Mouse (Mus musculus) CH12.LX (cell line): ENCODE data around the gene Carhsp1. TPM values are rescaled to one million over a fixed set of nuclear protein-coding genes. Genes with fewer than 3 reads are reported as not detected.

Experiments used
- DNase-seq: peaks from one replicate; pipeline ENCODE4 v3.0.0-alpha.2; 2013; ENCODE audit errors: extremely low read depth
- H3K27ac ChIP-seq: 2 replicates; pipeline ENCODE4 v1.5.1; 2012; ENCODE audit warnings: low read depth, mild to moderate bottlenecking, control low read depth, moderate library complexity; ENCODE audit not compliant: insufficient read depth
- H3K27me3 ChIP-seq: replicated peaks from 2 replicates; pipeline ENCODE3; 2012; ENCODE audit warnings: inconsistent platforms
- H3K36me3 ChIP-seq, 2 experiments: replicated peaks in 1 of 2; 2 replicates each; pipeline versions ENCODE3 to v1.6.1; 2012; ENCODE audit warnings: inconsistent platforms in 1 of 2, low read length in 1 of 2, mild to moderate bottlenecking in 1 of 2, mixed read lengths in 1 of 2, moderate library complexity in 1 of 2; ENCODE audit not compliant: control insufficient read depth in 1 of 2, insufficient read depth in 1 of 2
- H3K4me1 ChIP-seq, 2 experiments: 2 replicates each; pipeline ENCODE4 v1.6.1; 2012; ENCODE audit warnings: inconsistent platforms in 1 of 2, moderate library complexity in 1 of 2; ENCODE audit not compliant: insufficient read depth in 2 of 2, control insufficient read depth in 1 of 2
- H3K4me2 ChIP-seq: 2 replicates; pipeline ENCODE4 v1.6.1; 2012; ENCODE audit warnings: low read depth, mild to moderate bottlenecking, control low read depth; ENCODE audit not compliant: poor library complexity, insufficient read depth, severe bottlenecking
- H3K4me3 ChIP-seq, 3 experiments: fragments of 150-350 bp in 1 of 3; sonication (generic) in 1 of 3; replicated peaks in 1 of 3; 2 replicates each; pipeline versions ENCODE3 to v1.5.1; 2011 to 2012; ENCODE audit warnings: low read depth in 2 of 3, low read length in 2 of 3, mild to moderate bottlenecking in 2 of 3, moderate library complexity in 2 of 3, control low read depth in 1 of 3, improper control_type of control experiment in 1 of 3, inconsistent platforms in 1 of 3, mixed read lengths in 1 of 3; ENCODE audit not compliant: poor library complexity in 1 of 3
- H3K79me2 ChIP-seq: replicated peaks from 2 replicates; pipeline ENCODE4 v1.6.1; 2012; ENCODE audit warnings: mild to moderate bottlenecking, moderate library complexity; ENCODE audit not compliant: control insufficient read depth, poor library complexity, insufficient read depth, severe bottlenecking; ENCODE audit errors: extremely low read depth
- H3K9ac ChIP-seq: 2 replicates; pipeline ENCODE4 v1.6.1; 2012; ENCODE audit warnings: low read depth, mild to moderate bottlenecking, control low read depth, moderate library complexity; ENCODE audit not compliant: insufficient read depth
- H3K9me3 ChIP-seq: replicated peaks from 2 replicates; pipeline ENCODE3; 2012; ENCODE audit warnings: low read length, inconsistent platforms, mixed read lengths
- BHLHE40 ChIP-seq: IDR thresholded peaks from 2 replicates; pipeline ENCODE4 v1.6.1; 2011; ENCODE audit warnings: mild to moderate bottlenecking, low read depth, low read length, improper control_type of control experiment
- CHD2 ChIP-seq: IDR thresholded peaks from 2 replicates; pipeline ENCODE4 v1.6.1; 2011; ENCODE audit warnings: low read length, improper control_type of control experiment
- CTCF ChIP-seq, 2 experiments: IDR thresholded peaks in 1 of 2; conservative IDR thresholded peaks in 1 of 2; 2 replicates each; pipeline ENCODE4 v1.5.1; 2011 to 2012; ENCODE audit warnings: low read depth in 2 of 2, low read length in 2 of 2, improper control_type of control experiment in 1 of 2, inconsistent platforms in 1 of 2, mild to moderate bottlenecking in 1 of 2, moderate library complexity in 1 of 2
- E2F4 ChIP-seq: IDR thresholded peaks from 2 replicates; pipeline ENCODE4 v1.6.1; 2011; ENCODE audit warnings: low read depth, low read length, improper control_type of control experiment; ENCODE audit not compliant: insufficient replicate concordance
- GABPA ChIP-seq: IDR thresholded peaks from 2 replicates; pipeline ENCODE4 v1.6.1; 2012; ENCODE audit warnings: low read depth, low read length, improper control_type of control experiment, inconsistent platforms; ENCODE audit not compliant: insufficient replicate concordance
- HCFC1 ChIP-seq: IDR thresholded peaks from 2 replicates; pipeline ENCODE4 v1.6.1; 2012; ENCODE audit warnings: low read depth, mild to moderate bottlenecking, inconsistent platforms, low read length, improper control_type of control experiment
- IRF4 ChIP-seq: IDR thresholded peaks from 2 replicates; pipeline ENCODE4 v1.6.1; 2014; ENCODE audit warnings: low read depth, mild to moderate bottlenecking, inconsistent platforms, low read length, improper control_type of control experiment
- JUN ChIP-seq: IDR thresholded peaks from 2 replicates; pipeline ENCODE4 v1.6.1; 2011; ENCODE audit warnings: low read depth, mild to moderate bottlenecking, low read length, improper control_type of control experiment, moderate library complexity; ENCODE audit not compliant: insufficient read depth
- JUND ChIP-seq: conservative IDR thresholded peaks from 2 replicates; pipeline ENCODE4 v1.6.1; 2011; ENCODE audit warnings: low read depth, low read length, improper control_type of control experiment
- KAT2A ChIP-seq: IDR thresholded peaks from 2 replicates; pipeline ENCODE4 v1.6.1; 2012; ENCODE audit warnings: low read length, improper control_type of control experiment, inconsistent platforms; ENCODE audit not compliant: insufficient replicate concordance
- MAZ ChIP-seq: IDR thresholded peaks from 2 replicates; pipeline ENCODE4 v1.6.1; 2012; ENCODE audit warnings: low read depth, mild to moderate bottlenecking, inconsistent platforms, low read length, improper control_type of control experiment, moderate library complexity
- MEF2A ChIP-seq: IDR thresholded peaks from 2 replicates; pipeline ENCODE4 v1.6.1; 2014; ENCODE audit warnings: low read depth, mild to moderate bottlenecking, inconsistent platforms, low read length, improper control_type of control experiment, borderline replicate concordance
- MYC ChIP-seq: IDR thresholded peaks from 2 replicates; pipeline ENCODE4 v1.6.1; 2011; ENCODE audit warnings: low read depth, mild to moderate bottlenecking, improper control_type of control experiment, low read length
- NELFE ChIP-seq: IDR thresholded peaks from 2 replicates; pipeline ENCODE4 v1.6.1; 2011; ENCODE audit warnings: low read depth, low read length, improper control_type of control experiment
- NRF1 ChIP-seq: IDR thresholded peaks from 2 replicates; pipeline ENCODE4 v1.6.1; 2014; ENCODE audit warnings: low read depth, mild to moderate bottlenecking, inconsistent platforms, low read length, improper control_type of control experiment, moderate library complexity
- SIN3A ChIP-seq: IDR thresholded peaks from 2 replicates; pipeline ENCODE4 v1.6.1; 2012; ENCODE audit warnings: low read length, improper control_type of control experiment, inconsistent platforms
- TBP ChIP-seq: conservative IDR thresholded peaks from 2 replicates; pipeline ENCODE4 v1.6.1; 2011; ENCODE audit warnings: low read depth, low read length, improper control_type of control experiment
- TCF12 ChIP-seq: IDR thresholded peaks from 2 replicates; pipeline ENCODE4 v1.6.1; 2014; ENCODE audit warnings: low read depth, mild to moderate bottlenecking, inconsistent platforms, low read length, improper control_type of control experiment
- UBTF ChIP-seq: IDR thresholded peaks from 2 replicates; pipeline ENCODE4 v1.6.1; 2012; ENCODE audit warnings: low read depth, mild to moderate bottlenecking, inconsistent platforms, low read length, improper control_type of control experiment, moderate library complexity
- USF1 ChIP-seq: IDR thresholded peaks from 2 replicates; pipeline ENCODE4 v1.6.1; 2014; ENCODE audit warnings: low read depth, mild to moderate bottlenecking, inconsistent platforms, low read length, improper control_type of control experiment
- USF2 ChIP-seq: conservative IDR thresholded peaks from 2 replicates; pipeline ENCODE4 v1.6.1; 2011; ENCODE audit warnings: low read depth, low read length, improper control_type of control experiment
- ZNF384 ChIP-seq: IDR thresholded peaks from 2 replicates; pipeline ENCODE4 v1.6.1; 2012; ENCODE audit warnings: low read depth, low read length, improper control_type of control experiment, inconsistent platforms
- dilution Hi-C: fragments of 300-500 bp; cut with MboI; formaldehyde crosslinking; loops from 2 replicates; pipeline ENCODE4 v1.14.3; 2020; ENCODE audit warnings: low sequenced_read_pairs; ENCODE audit not compliant: extremely low pct_unique_long_range_greater_than_20kb, extremely low pct_ligation_motif_present
- in situ Hi-C: fragments of 300-500 bp; cut with MboI; formaldehyde crosslinking; loops from 3 replicates; pipeline ENCODE4 v1.14.3; 2019; ENCODE audit warnings: low sequenced_read_pairs, low pct_ligation_motif_present, low pct_unique_long_range_greater_than_20kb, mixed read lengths
- polyA plus RNA-seq: library from polyadenylated mRNA; unstranded; fragments of >175 nt; gene quantifications from 2 replicates; pipeline ENCODE4 v1.2.1, GENCODE M21; 2012; ENCODE audit warnings: low read depth; ENCODE audit not compliant: insufficient read length
- total RNA-seq, 2 experiments: library from RNA; depleted of rRNA; stranded (reverse); fragments of 300-350 nt in 1 of 2; fragments of >200 nt in 1 of 2; gene quantifications; 2 replicates each; pipeline ENCODE4 v1.2.3; 2012 to 2014

Carhsp1 gene
- total and polyA plus RNA-seq, 3 experiments = 26.0 to 29.7 (median 26.2) TPM

DNA sequence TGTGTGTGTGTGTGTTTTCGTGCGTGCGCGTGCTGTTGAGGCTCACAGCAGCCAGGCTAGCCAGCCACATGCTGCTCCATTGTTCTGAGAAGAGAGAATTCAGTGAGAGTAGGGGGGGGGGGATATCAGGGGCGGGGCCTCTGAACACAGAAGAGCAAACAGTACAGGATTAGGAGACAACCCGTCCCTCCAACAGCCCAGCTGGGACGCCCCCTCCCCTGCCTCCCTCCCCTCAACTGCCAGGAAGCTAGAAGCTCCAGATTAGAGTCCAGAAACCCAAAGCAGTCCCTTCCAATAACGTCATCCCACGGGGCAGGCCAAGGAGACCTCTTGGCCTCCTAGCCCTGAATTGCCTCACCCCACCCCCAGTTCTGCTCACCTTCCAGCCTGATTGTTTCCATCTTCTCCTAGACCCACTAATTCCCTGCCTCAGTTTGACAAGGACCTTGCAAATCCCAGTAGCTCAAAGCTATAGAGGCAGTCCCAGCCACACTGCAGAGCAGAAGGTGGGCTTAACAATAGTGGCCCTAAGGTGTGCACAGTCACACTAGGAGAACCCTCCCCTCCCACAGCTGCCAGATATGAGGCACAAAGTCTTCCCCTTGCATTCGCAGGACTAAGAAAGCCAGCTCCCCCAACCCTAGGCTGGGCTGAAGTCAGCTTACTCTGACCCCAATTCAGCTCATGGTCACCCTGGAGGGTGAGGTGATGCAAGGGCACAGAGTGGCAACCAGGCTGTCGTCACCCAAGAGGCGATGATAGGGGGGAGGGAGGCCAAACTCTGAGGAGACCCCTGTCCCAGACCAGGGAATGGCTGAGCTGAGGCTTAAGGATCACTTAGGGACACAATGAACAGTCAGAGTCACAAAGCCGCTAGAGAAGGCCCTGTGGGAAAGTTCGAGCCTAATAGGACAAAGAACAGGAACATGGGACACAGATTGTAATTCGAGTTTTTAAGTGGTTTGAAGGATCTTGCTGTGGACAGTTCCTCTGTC is 1.6 kb downstream of the Carhsp1 start:
- peak overlapping the region; percentile 67 for H3K9ac ChIP-seq
- dilution Hi-C loops = no loop called here
- H3K79me2 ChIP-seq = no peaks in the 10 kb centered on the region
- TF ChIP-seq E2F4 = no peak
- no peak for TF ChIP-seq BHLHE40
- no peak for TF ChIP-seq USF2
- TF ChIP-seq NELFE = no peak
- TF ChIP-seq CTCF (conservative IDR thresholded peaks at IDR 0.05 in 1 of 2, IDR thresholded peaks at IDR 0.05 in 1 of 2; ENCODE audit: low read depth in 2 of 2, low read length in 2 of 2) = no peak
- TF ChIP-seq TCF12 = no peak
- peak overlapping the region; percentile 60 to 66 (median 64) for H3K4me3 ChIP-seq
- no peak overlapping the region for H3K27ac ChIP-seq
- H3K9me3 ChIP-seq = no peaks in the 10 kb centered on the region
- H3K36me3 ChIP-seq = peaks cover 4 to 37% of the 10 kb centered on the region in 2 experiments
- in situ Hi-C loops = loop anchor here (5.0 kb wide), 1 partner anchor 258 kb away; no protein-coding TSS in a partner anchor
- H3K4me1 ChIP-seq = peaks cover 32 to 81% of the 10 kb centered on the region in 2 experiments
- no peak for DNase-seq
- peaks cover 15% of the 10 kb centered on the region for H3K27me3 ChIP-seq
- peak overlapping the region; percentile 85 for H3K4me2 ChIP-seq

DNA sequence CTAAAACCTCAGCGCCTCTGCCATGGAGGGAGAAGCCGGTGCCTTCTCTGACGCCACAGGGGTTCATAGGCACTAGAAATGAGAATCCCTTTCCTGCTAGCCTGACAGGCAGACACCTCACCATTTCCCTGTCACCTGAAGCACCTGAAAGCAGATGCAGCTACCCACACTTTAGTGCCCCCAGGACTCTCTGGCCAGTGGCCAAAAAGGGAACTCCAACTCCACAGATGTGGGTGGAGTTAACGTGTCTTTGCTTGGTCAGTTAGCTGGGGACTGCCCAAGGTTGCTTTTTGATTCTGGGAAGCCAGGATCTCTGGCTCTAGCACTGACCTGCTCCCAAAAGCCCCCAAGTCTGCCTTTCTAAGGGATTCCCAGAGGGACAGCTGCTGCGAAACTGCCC is 2.5 kb downstream of the Carhsp1 start:
- TF ChIP-seq UBTF (no peak), BHLHE40 (no peak), MEF2A (no peak), HCFC1 (no peak), NRF1 (no peak), MYC (no peak), E2F4 (no peak), JUND (no peak), TBP (no peak), IRF4 (no peak), MAZ (no peak), USF1 (no peak), ZNF384 (no peak), KAT2A (no peak), SIN3A (no peak), GABPA (no peak), USF2 (no peak), CTCF (conservative IDR thresholded peaks at IDR 0.05 in 1 of 2, IDR thresholded peaks at IDR 0.05 in 1 of 2; ENCODE audit: low read depth in 2 of 2, low read length in 2 of 2) (no peak), JUN (no peak), CHD2 (no peak)

More for the DNA sequence above, 2.5 kb downstream of the Carhsp1 start:
- peaks cover 14% of the 10 kb centered on the region for H3K27me3 ChIP-seq
- H3K79me2 ChIP-seq = no peaks in the 10 kb centered on the region
- no peaks in the 10 kb centered on the region for H3K9me3 ChIP-seq
- in situ Hi-C loops = no loop called here
- H3K36me3 ChIP-seq = peaks cover 4 to 42% of the 10 kb centered on the region in 2 experiments
- DNase-seq = no peak
- H3K9ac ChIP-seq = no peak overlapping the region
- H3K4me1 ChIP-seq = peaks cover 32 to 79% of the 10 kb centered on the region in 2 experiments
- dilution Hi-C loops = no loop called here
- no peak overlapping the region for H3K27ac ChIP-seq
- H3K4me2 ChIP-seq = no peak overlapping the region
- no peak overlapping the region for H3K4me3 ChIP-seq
